Mouse (Mus musculus) bone marrow macrophage, adult 2 months (primary cell): ENCODE data around the gene Cilp2. TPM values are rescaled to one million over a fixed set of nuclear protein-coding genes. Genes with fewer than 3 reads are reported as not detected.

ENCODE experiments used
- H3K27ac ChIP-seq: 2 replicates; pipeline ENCODE4 v1.5.1; 2012; ENCODE audit warnings: low read depth, low read length; ENCODE audit not compliant: insufficient read depth
- H3K4me1 ChIP-seq: 2 replicates; pipeline ENCODE4 v1.6.1; 2012; ENCODE audit warnings: low read length; ENCODE audit not compliant: control insufficient read depth, insufficient read depth
- H3K4me3 ChIP-seq: 2 replicates; pipeline ENCODE4 v1.5.1; 2012; ENCODE audit warnings: mild to moderate bottlenecking, low read length, moderate library complexity; ENCODE audit not compliant: insufficient read depth
- CTCF ChIP-seq: IDR thresholded peaks from 2 replicates; pipeline ENCODE4 v1.5.1; 2012; ENCODE audit warnings: low read depth, mild to moderate bottlenecking, low read length, moderate library complexity
- POLR2A ChIP-seq: IDR thresholded peaks from 2 replicates; pipeline ENCODE4 v1.6.1; 2012; ENCODE audit warnings: mild to moderate bottlenecking, low read depth, low read length, borderline replicate concordance
- polyA plus RNA-seq: library from polyadenylated mRNA; stranded (reverse); fragments of >200 nt; gene quantifications from 2 replicates; pipeline ENCODE4 v1.2.4, GENCODE M21; 2012; ENCODE audit not compliant: missing spikeins, insufficient read depth, insufficient read length

Cilp2 gene
- polyA plus RNA-seq, 1 experiment, result not detected

- TF ChIP-seq CTCF, result no peak
- TF ChIP-seq POLR2A, result no peak
- Histone ChIP-seq H3K4me3 (no peak overlapping the region), H3K4me1 (no peaks in the 10 kb centered on the region), H3K27ac (no peak overlapping the region)
Measured at GRCm38 (mm10) chr8:69884141-69884540, 3.3 kb downstream of the Cilp2 start.

GRCm38 (mm10) chr8:69882833-69883600 is 4.5 kb downstream of the Cilp2 start:
- no peak overlapping the region for H3K4me3 ChIP-seq
- H3K4me1 ChIP-seq, result no peaks in the 10 kb centered on the region
- no peak overlapping the region for H3K27ac ChIP-seq
- TF ChIP-seq POLR2A, result no peak
- no peak for TF ChIP-seq CTCF

- H3K4me1 ChIP-seq, result no peaks in the 10 kb centered on the region
- peak overlapping the region; percentile 24; the same call in 1 of the 2 replicates for H3K4me3 ChIP-seq
- H3K27ac ChIP-seq, result no peak overlapping the region
- TF ChIP-seq POLR2A (no peak), CTCF (no peak)
Measured at GRCm38 (mm10) chr8:69882021-69882756, 5.3 kb downstream of the Cilp2 start.

GRCm38 (mm10) chr8:69881261-69881865 is 6.1 kb downstream of the Cilp2 start:
- no peaks in the 10 kb centered on the region for H3K4me1 ChIP-seq
- TF ChIP-seq POLR2A (no peak), CTCF (no peak)
- H3K4me3 ChIP-seq, result no peak overlapping the region
- no peak overlapping the region for H3K27ac ChIP-seq

GRCm38 (mm10) chr8:69880841-69881240 is 6.6 kb downstream of the Cilp2 start:
- no peaks in the 10 kb centered on the region for H3K4me1 ChIP-seq
- no peak for TF ChIP-seq POLR2A
- TF ChIP-seq CTCF, result no peak
- no peak overlapping the region for H3K27ac ChIP-seq
- H3K4me3 ChIP-seq, result no peak overlapping the region

- TF ChIP-seq POLR2A, result no peak
- TF ChIP-seq CTCF, result no peak
- Histone ChIP-seq H3K4me1 (no peaks in the 10 kb centered on the region), H3K4me3 (no peak overlapping the region), H3K27ac (no peak overlapping the region)
Measured at GRCm38 (mm10) chr8:69879678-69880077, 7.8 kb downstream of the Cilp2 start.

- no peak for TF ChIP-seq CTCF
- no peak for TF ChIP-seq POLR2A
- Histone ChIP-seq H3K4me1 (no peaks in the 10 kb centered on the region), H3K4me3 (no peak overlapping the region), H3K27ac (no peak overlapping the region)
Measured at GRCm38 (mm10) chr8:69877992-69878391, 9.5 kb downstream of the Cilp2 start.

- H3K4me3 ChIP-seq, result no peak overlapping the region
- H3K27ac ChIP-seq, result no peak overlapping the region
- H3K4me1 ChIP-seq, result no peaks in the 10 kb centered on the region
- TF ChIP-seq CTCF, result no peak
- no peak for TF ChIP-seq POLR2A
Measured at GRCm38 (mm10) chr8:69877396-69877795, 10.1 kb downstream of the Cilp2 start.

- no peaks in the 10 kb centered on the region for H3K4me1 ChIP-seq
- no peak for TF ChIP-seq CTCF
- no peak overlapping the region for H3K27ac ChIP-seq
- H3K4me3 ChIP-seq, result no peak overlapping the region
Measured at GRCm38 (mm10) chr8:69876967-69877366, 10.5 kb downstream of the Cilp2 start.

GRCm38 (mm10) chr8:69876097-69876496 is 11.4 kb downstream of the Cilp2 start:
- H3K27ac ChIP-seq, result no peak overlapping the region
- TF ChIP-seq POLR2A (no peak), CTCF (no peak)
- H3K4me3 ChIP-seq, result no peak overlapping the region
- no peaks in the 10 kb centered on the region for H3K4me1 ChIP-seq
